Mouse (Mus musculus) frontal cortex, postnatal 36 days (tissue): ENCODE measurements at regions not wholly inside any gene's neighbourhood (a gene's known extent, or its start where the extent isn't known, plus 50 kb on each side); places are given as distances from the start of the nearest gene placed in this dataset.
"Not testable (repeated sequence)": the region's sequence is repeated elsewhere in the genome, so short reads cannot be mapped to it uniquely, and the experiment has no call there.

Experiments used
- DNase-seq, 2 experiments: peaks; one replicate each; pipeline ENCODE4 v3.0.0; 2022; ENCODE audit warnings: low spot score in 2 of 2

GRCm38 (mm10) chr6:7790040-7790439 lies 54.6 kb upstream of the C1galt1 start:
- no peak for DNase-seq

DNA sequence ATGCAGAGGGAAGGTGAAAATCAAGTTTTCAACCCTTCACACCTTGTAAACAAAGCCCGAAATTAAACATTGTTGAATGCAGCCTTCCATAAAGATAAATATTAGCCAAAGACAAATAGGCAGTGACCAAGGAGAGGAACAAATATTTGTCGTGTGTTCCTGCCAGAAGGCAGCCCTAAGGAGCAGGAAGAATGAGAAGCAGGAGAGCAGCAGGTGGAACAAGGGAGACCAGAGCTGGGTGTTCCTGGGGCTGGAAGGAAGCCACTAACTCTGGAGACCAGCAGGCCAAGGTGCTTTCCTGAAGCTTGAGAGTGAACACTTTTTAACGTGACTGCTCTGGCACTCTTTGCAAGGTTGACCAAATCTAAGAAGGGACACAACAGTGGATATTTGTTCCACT lies 55.6 kb upstream of the C1galt1 start:
- DNase-seq: no peak

GRCm38 (mm10) chr6:7785407-7785806 lies 59.2 kb upstream of the C1galt1 start:
- no peak for DNase-seq

DNA sequence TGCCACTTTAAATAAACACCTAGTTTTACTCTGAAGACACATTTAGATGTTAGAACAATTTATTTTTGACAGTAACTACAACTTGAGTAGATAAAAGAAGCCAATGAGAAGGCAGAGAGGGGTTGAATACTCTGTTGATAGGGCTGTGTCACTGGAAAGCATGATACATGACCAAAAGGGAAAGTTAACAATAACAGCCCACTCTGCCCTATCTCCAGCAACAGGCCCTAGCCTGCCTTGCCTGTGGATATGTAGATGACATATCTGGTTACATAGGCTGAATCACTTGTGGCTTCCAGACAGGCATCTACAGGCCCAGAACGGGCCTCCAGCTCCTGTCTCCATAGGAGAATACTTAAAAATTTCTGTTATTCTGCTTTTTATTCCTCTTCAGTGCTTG lies 61.6 kb upstream of the C1galt1 start:
- DNase-seq: no peak

DNA sequence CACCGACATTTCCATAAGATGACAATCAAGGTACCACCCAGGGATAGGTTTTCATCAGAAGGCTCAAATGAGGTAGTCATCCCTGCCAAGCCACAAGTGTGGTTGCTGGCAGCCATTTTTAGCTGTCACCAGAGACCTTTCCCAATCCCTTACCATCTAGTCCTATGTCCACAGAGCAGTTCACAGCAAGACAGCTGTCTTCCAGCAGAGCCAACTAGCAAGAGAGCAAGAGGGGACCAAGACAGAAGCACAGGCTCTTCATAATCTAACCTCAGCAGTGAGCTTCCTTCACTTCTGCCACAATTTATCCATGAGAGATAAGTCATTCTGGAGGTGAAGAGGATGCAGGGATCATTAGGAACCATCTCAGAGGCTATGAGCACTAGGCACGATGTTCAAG lies 64.7 kb upstream of the C1galt1 start:
- no peak for DNase-seq

DNA sequence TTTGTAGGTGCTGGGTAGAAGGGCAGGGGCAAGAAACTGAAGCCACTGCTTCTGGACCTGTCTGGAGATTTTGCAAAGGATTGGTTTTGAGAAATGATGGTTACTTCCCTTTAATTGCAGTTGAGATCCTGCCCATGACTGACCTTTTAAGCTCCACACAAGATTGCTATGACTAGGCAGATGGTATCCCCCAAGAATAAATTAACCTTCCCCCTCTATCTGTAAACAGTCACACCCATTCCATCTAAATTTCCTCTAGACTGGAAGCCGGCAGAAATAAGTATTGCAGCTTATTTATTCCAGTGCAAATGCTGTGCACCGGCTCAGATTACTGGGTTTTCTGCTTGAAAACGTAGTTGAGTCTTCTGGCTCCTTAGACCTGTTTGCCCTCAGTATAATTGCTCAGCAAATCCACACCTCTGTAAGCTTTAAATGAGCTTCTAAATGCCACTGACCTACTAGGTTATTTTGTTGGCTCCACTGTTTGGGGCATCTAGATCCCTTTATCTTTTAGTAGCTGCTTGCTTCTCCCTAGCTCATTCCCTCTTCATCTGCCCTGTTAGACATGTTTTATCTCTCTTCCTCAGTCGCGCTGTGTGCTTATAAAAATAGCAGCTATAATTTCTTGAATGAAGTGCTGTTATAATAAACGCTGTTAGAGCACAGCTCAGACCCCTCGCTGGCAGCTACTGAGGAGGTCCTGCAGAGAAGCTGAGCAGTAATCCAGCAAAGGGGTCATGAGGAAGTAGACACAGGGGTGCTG lies 65.8 kb upstream of the C1galt1 start:
- DNase-seq: peak in 1 of 2 experiments; percentile 1

DNA sequence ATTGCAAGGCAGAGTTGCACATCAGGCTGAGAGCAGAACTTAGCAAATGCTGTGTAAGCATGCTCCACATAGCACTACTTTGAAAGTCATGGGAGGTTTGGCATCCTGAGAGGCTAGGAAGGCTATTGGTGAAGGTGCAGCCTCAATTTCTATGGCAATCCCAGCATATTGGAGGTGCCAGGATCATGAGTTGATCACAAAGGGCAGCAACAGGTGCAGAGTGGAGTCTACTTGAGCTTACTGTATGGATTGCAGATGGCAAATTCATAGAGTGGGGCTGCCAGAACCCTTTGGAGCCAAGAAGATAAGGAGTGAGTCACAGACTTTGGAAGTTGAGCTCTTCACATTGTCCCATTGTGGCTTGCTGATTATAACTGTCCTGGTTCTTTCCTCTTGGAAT lies 75.4 kb upstream of the Asns start:
- no peak for DNase-seq

GRCm38 (mm10) chr6:7767631-7768030 lies 74.6 kb upstream of the Asns start:
- DNase-seq: no peak

DNA sequence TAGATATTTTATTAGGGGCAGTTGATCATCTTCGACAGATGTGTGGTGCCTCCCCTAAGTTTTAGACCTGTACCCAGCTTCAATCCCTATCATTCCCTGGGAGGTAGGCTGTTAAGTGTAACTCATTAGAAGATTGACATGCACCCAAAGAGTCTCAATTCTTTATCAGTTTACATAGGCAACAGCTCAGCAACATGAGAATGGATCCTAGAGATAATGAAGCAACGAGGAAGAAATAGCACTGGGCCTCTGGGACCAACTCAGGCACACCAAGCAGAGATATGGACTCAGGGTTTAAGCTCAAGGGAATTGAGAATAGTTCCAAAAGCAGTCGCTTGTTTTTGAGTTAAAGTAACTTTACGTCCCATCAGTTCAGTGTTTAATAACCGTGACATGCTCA lies 66.3 kb upstream of the Asns start:
- no peak for DNase-seq

- DNase-seq: no peak
Observed at GRCm38 (mm10) chr6:7753895-7754294, 60.8 kb upstream of the Asns start.

DNA sequence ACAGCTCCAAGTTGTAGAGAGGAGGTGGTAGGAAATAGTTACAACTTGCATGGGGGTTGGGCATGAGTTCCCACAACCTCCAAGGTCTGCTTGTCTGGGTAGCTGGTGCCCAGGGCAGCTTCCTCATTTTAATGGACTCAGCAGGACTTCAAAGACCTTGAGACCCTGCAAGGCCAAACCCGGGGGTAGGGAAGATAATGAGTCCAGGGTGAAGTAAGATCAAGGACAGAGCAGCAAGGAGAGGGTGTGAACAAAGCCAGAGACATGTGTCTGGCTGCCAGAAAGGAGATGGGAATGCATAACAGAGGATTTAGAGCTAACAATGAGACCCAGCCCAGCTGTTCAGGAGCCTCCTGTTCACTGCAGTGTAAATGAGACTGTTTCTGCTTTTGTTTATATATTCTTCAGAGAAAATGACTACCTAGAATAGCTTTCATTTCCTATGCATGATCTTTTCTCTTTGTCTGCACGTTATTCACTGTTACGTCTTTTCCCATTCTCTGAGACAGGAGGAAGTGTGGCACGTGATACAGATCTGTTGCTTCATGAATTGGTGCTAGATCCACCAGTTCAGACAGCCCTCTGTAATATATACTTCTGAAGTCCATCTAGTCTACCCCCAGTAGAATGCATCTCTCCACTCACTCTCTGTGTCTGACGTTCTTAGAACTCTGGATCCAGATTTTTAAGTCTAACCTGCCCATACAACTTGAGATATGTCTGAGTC lies 60.0 kb upstream of the Asns start:
- DNase-seq: no peak

- DNase-seq: no peak
Observed at GRCm38 (mm10) chr6:7748536-7748935, 55.5 kb upstream of the Asns start.

DNA sequence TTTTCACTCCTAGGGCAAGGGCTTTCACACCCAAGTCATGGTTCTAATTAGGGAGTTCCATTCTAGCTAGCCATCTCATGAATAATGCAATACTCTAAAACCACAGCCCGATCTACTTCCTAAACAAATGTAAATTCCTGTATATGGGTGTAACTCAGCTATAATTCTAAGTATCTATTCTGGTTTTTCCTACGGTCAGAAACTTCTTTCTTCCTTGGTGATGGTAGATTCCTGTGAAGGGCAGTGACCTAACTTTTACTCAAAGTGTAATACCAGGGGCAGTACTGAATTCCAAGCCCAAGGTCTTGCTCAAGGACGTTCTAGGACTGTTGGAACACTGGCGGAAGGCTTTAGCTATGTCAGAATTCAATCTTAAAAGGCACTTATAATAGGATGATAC lies 51.2 kb upstream of the Asns start:
- not testable (repeated sequence) for DNase-seq
